Mouse (Mus musculus) limb, embryonic 10.5 days (tissue): Measurements from ENCODE around the gene Mlf2. TPM values are rescaled to one million over a fixed set of nuclear protein-coding genes. Genes with fewer than 3 reads are reported as not detected.
A peak's percentile ranks its signal among the peaks of the same experiment; 100 is the strongest.

Experiments used
- DNase-seq: peaks from one replicate; pipeline ENCODE4 v3.0.0-alpha.2; 2017; ENCODE audit warnings: low spot score
- H3K27ac ChIP-seq: fragments of 300-500 bp; sonication (generic); 2 replicates; pipeline ENCODE4 v1.5.1; 2016; ENCODE audit warnings: mild to moderate bottlenecking
- H3K27me3 ChIP-seq: fragments of 300-500 bp; sonication (generic); 2 replicates; pipeline ENCODE4 v1.6.1; 2016; ENCODE audit warnings: low read depth, mild to moderate bottlenecking; ENCODE audit not compliant: poor library complexity, severe bottlenecking
- H3K36me3 ChIP-seq: fragments of 300-500 bp; sonication (generic); 2 replicates; pipeline ENCODE4 v1.6.1; 2016; ENCODE audit warnings: mild to moderate bottlenecking, moderate library complexity
- H3K4me1 ChIP-seq: fragments of 300-500 bp; sonication (generic); 2 replicates; pipeline ENCODE4 v1.6.1; 2016
- H3K4me3 ChIP-seq: fragments of 300-500 bp; sonication (generic); 2 replicates; pipeline ENCODE4 v1.5.1; 2016; ENCODE audit warnings: mild to moderate bottlenecking, moderate library complexity
- H3K9me3 ChIP-seq: fragments of 300-500 bp; sonication (generic); replicated peaks from 2 replicates; pipeline ENCODE4 v1.6.1; 2016; ENCODE audit warnings: mild to moderate bottlenecking
- WGBS: fragments of 180-500 bp; shearing (Covaris S2); methylation state at CpG from one replicate; pipeline ENCODE4 v1.1.7; 2016; 5-methylcytosine and 5-hydroxymethylcytosine counted together
- polyA plus RNA-seq: library from polyadenylated mRNA; unstranded; fragments of >200 nt; fragmentation: Nextera tagmentation; extraction: Ambion mirVana; gene quantifications from 2 replicates; pipeline ENCODE4 v1.2.1, GENCODE M21; 2016

Gene Mlf2
- polyA plus RNA-seq, 1 experiment from 2014 or later: 433 TPM

GRCm38 (mm10) chr6:124915942-124916694 is 15.1 kb upstream of the Mlf2 start:
- no peaks in the 10 kb centered on the region for H3K9me3 ChIP-seq
- H3K4me3 ChIP-seq: peak overlapping the region; percentile 97
- H3K27me3 ChIP-seq: peaks cover 16% of the 10 kb centered on the region
- peaks cover 30% of the 10 kb centered on the region for H3K36me3 ChIP-seq
- H3K4me1 ChIP-seq: peaks cover 79% of the 10 kb centered on the region
- no peak for DNase-seq
- H3K27ac ChIP-seq: peak overlapping the region; percentile 100
- WGBS: 12% methylated on average over 12 of the region's 12 CpGs

GRCm38 (mm10) chr6:124916695-124917517 is 14.3 kb upstream of the Mlf2 start:
- Histone ChIP-seq H3K4me3 (peak overlapping the region; percentile 97), H3K9me3 (no peaks in the 10 kb centered on the region), H3K27me3 (peaks cover 11% of the 10 kb centered on the region; the same call in 1 of the 2 replicates), H3K27ac (peak overlapping the region; percentile 100), H3K4me1 (peaks cover 81% of the 10 kb centered on the region), H3K36me3 (peaks cover 30% of the 10 kb centered on the region)
- peak; percentile 92 for DNase-seq
- WGBS: 1% methylated on average over 40 of the region's 67 CpGs

- peaks cover 82% of the 10 kb centered on the region for H3K4me1 ChIP-seq
- peak overlapping the region; percentile 97 for H3K4me3 ChIP-seq
- H3K36me3 ChIP-seq: peaks cover 25% of the 10 kb centered on the region
- H3K27ac ChIP-seq: peak overlapping the region; percentile 100
- no peaks in the 10 kb centered on the region for H3K9me3 ChIP-seq
- peak; percentile 91 for DNase-seq
- H3K27me3 ChIP-seq: peaks cover 11% of the 10 kb centered on the region; the same call in 1 of the 2 replicates
- under 1% methylated on average over 89 of the region's 89 CpGs for WGBS
Observed at GRCm38 (mm10) chr6:124917518-124918330, 13.5 kb upstream of the Mlf2 start.

- H3K27me3 ChIP-seq: peaks cover 10% of the 10 kb centered on the region; the same call in 1 of the 2 replicates
- H3K9me3 ChIP-seq: no peaks in the 10 kb centered on the region
- peak overlapping the region; percentile 100 for H3K27ac ChIP-seq
- H3K4me1 ChIP-seq: peaks cover 86% of the 10 kb centered on the region
- H3K4me3 ChIP-seq: peak overlapping the region; percentile 97
- 8% methylated on average over 7 of the region's 7 CpGs for WGBS
- peaks cover 19% of the 10 kb centered on the region for H3K36me3 ChIP-seq
- no peak for DNase-seq
Observed at GRCm38 (mm10) chr6:124918331-124918690, 12.9 kb upstream of the Mlf2 start.

GRCm38 (mm10) chr6:124918890-124919627 is 12.1 kb upstream of the Mlf2 start:
- WGBS: 32% methylated on average over 14 of the region's 14 CpGs
- Histone ChIP-seq H3K36me3 (peaks cover 11% of the 10 kb centered on the region), H3K4me3 (peak overlapping the region; percentile 97), H3K27ac (peak overlapping the region; percentile 100), H3K4me1 (peaks cover 78% of the 10 kb centered on the region), H3K27me3 (0 out of 2 replicates have a peak, but pooled peaks cover 3% of the 10 kb centered on the region), H3K9me3 (no peaks in the 10 kb centered on the region)
- DNase-seq: no peak

- H3K27me3 ChIP-seq: no peaks in the 10 kb centered on the region
- H3K9me3 ChIP-seq: no peaks in the 10 kb centered on the region
- WGBS: under 1% methylated on average over 13 of the region's 13 CpGs
- peaks cover 71% of the 10 kb centered on the region for H3K4me1 ChIP-seq
- DNase-seq: peak; percentile 95
- peak within 1 kb of the TSS; percentile 100 for H3K27ac ChIP-seq
- H3K4me3 ChIP-seq: peak within 1 kb of the TSS; percentile 97
- H3K36me3 ChIP-seq: peaks cover 4% of the 10 kb centered on the region
Observed at GRCm38 (mm10) chr6:124919695-124920317, 11.4 kb upstream of the Mlf2 start, which contains the start of gene Ptms. TSS of gene Ptms (minus strand) at chr6:124920103.

- peak overlapping the region; percentile 97 for H3K4me3 ChIP-seq
- H3K27ac ChIP-seq: peak overlapping the region; percentile 100
- no peaks in the 10 kb centered on the region for H3K27me3 ChIP-seq
- no peak for DNase-seq
- H3K9me3 ChIP-seq: no peaks in the 10 kb centered on the region
- peaks cover 69% of the 10 kb centered on the region for H3K4me1 ChIP-seq
- H3K36me3 ChIP-seq: no peaks in the 10 kb centered on the region
- 26% methylated on average over 9 of the region's 9 CpGs for WGBS
Observed at GRCm38 (mm10) chr6:124920318-124921085, 10.7 kb upstream of the Mlf2 start.

- Histone ChIP-seq H3K9me3 (no peaks in the 10 kb centered on the region), H3K4me1 (peaks cover 66% of the 10 kb centered on the region), H3K27ac (peak overlapping the region; percentile 100), H3K4me3 (no peak overlapping the region), H3K36me3 (no peaks in the 10 kb centered on the region), H3K27me3 (no peaks in the 10 kb centered on the region)
- WGBS: 77% methylated on average over 4 of the region's 4 CpGs
- DNase-seq: no peak
Observed at GRCm38 (mm10) chr6:124921539-124921938, 9.6 kb upstream of the Mlf2 start.

GRCm38 (mm10) chr6:124925173-124925793 is 5.9 kb upstream of the Mlf2 start:
- no peak for DNase-seq
- H3K27ac ChIP-seq: peak overlapping the region; percentile 64
- no peaks in the 10 kb centered on the region for H3K27me3 ChIP-seq
- H3K4me3 ChIP-seq: no peak overlapping the region
- H3K4me1 ChIP-seq: peaks cover 42% of the 10 kb centered on the region
- 23% methylated on average over 12 of the region's 12 CpGs for WGBS
- no peaks in the 10 kb centered on the region for H3K9me3 ChIP-seq
- no peaks in the 10 kb centered on the region for H3K36me3 ChIP-seq

- peaks cover 38% of the 10 kb centered on the region for H3K4me1 ChIP-seq
- H3K27me3 ChIP-seq: no peaks in the 10 kb centered on the region
- H3K9me3 ChIP-seq: no peaks in the 10 kb centered on the region
- no peak overlapping the region for H3K4me3 ChIP-seq
- no peaks in the 10 kb centered on the region for H3K36me3 ChIP-seq
- WGBS: 63% methylated on average over 5 of the region's 5 CpGs
- H3K27ac ChIP-seq: peak overlapping the region; percentile 64
- DNase-seq: no peak
Observed at GRCm38 (mm10) chr6:124925941-124926340, 5.2 kb upstream of the Mlf2 start.

GRCm38 (mm10) chr6:124930231-124930630 is 955 bp upstream of the Mlf2 start:
- peak overlapping the region; percentile 94 for H3K27ac ChIP-seq
- WGBS: 57% methylated on average over 1 of the region's 1 CpGs

More at GRCm38 (mm10) chr6:124930231-124930630, 955 bp upstream of the Mlf2 start:
- Histone ChIP-seq H3K36me3 (peaks cover 29% of the 10 kb centered on the region), H3K9me3 (no peaks in the 10 kb centered on the region), H3K27me3 (no peaks in the 10 kb centered on the region), H3K4me3 (peak overlapping the region; percentile 84), H3K4me1 (peaks cover 45% of the 10 kb centered on the region)
- no peak for DNase-seq
